Mouse (Mus musculus) brown adipose tissue, adult 24 weeks (tissue): ENCODE data around the gene Krtap6-2. TPM values are rescaled to one million over a fixed set of nuclear protein-coding genes. Genes with fewer than 3 reads are reported as not detected.

Source experiments
- H3K27ac ChIP-seq: fragments of 200-500 bp; replicated peaks from 2 replicates; pipeline ENCODE4 v1.5.1; 2012; ENCODE audit warnings: low read depth, mild to moderate bottlenecking, low read length
- H3K4me1 ChIP-seq: fragments of 200-500 bp; 2 replicates; pipeline ENCODE4 v1.6.1; 2012; ENCODE audit warnings: low read length, mixed read lengths; ENCODE audit not compliant: control insufficient read depth, insufficient read depth, insufficient read length
- H3K4me3 ChIP-seq: fragments of 200-500 bp; 2 replicates; pipeline ENCODE4 v1.5.1; 2012; ENCODE audit warnings: low read depth, mild to moderate bottlenecking, low read length, moderate library complexity; ENCODE audit not compliant: insufficient read depth
- polyA plus RNA-seq: library from polyadenylated mRNA; stranded (reverse); fragments of >200 nt; gene quantifications from 2 replicates; pipeline ENCODE4 v1.2.4, GENCODE M21; 2012; ENCODE audit not compliant: missing spikeins, insufficient read depth, insufficient read length

Gene Krtap6-2
- not detected in 2 replicates for polyA plus RNA-seq

DNA sequence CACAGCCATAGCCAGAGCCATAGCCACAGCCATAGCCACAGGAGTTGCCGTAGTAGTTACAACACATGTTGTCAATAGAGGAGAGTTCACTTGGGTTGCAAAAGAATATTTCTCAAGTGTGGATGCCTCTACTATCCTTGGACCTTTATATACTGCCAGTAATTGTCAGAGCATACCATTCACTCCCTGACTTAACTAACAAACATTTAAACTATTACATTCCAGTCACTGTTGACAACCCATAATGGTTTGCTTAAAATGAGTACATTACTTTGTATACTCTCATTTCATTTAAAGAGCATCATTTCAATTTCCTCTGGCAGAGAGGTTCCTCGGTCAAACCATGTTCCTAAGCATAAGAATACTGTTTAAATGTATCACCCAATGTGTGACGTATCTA is at the start of gene Krtap6-2:
Gene Krtap6-2, minus strand, starts transcription at position 101 of the 400 bp plus-strand sequence.
- no peak within 1 kb of the TSS for H3K4me3 ChIP-seq
- H3K27ac ChIP-seq, result no peak within 1 kb of the TSS
- no peaks in the 10 kb centered on the region for H3K4me1 ChIP-seq

DNA sequence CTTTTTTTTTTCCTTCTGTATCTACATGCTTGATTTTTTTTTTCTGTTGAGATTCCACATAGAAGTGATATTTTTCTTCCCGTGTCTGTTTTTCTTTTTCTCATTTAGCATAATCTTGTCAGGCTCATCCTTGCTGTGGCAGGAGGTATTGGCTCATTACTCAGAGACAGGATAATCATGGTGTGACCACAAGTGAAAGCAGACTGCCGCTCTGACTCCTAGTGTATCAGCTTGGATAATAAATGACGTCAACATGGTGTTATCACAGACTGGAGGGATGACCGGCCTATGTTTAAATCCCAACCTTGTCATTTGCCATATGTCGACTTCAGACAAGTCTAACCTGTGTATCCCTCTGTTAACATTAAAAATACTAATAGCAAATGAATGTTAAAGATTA is 41.3 kb upstream of the Krtap6-2 start:
- Histone ChIP-seq H3K27ac (no peak overlapping the region), H3K4me3 (no peak overlapping the region), H3K4me1 (no peaks in the 10 kb centered on the region)

DNA sequence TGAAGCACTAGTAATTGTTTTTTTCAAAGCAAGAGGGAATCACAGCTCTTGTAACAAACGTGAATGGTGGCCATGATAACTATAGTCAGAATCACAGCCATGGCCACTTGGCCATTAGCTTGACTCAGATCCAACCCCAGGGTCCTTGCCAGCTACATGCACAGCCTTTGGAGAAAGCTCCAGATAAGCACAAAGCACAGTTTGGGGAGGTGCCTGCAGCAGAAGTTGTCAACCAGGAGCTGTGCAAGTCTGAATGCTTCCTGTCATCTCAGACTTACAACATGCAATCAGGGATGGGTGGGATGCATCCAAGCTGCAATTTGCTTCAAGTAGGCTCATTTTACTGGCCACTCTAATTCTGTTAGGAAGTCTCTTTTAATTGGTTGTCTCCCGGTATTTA is 9.7 kb upstream of the Krtap6-2 start:
- H3K27ac ChIP-seq, result no peak overlapping the region
- no peaks in the 10 kb centered on the region for H3K4me1 ChIP-seq
- H3K4me3 ChIP-seq, result no peak overlapping the region

DNA sequence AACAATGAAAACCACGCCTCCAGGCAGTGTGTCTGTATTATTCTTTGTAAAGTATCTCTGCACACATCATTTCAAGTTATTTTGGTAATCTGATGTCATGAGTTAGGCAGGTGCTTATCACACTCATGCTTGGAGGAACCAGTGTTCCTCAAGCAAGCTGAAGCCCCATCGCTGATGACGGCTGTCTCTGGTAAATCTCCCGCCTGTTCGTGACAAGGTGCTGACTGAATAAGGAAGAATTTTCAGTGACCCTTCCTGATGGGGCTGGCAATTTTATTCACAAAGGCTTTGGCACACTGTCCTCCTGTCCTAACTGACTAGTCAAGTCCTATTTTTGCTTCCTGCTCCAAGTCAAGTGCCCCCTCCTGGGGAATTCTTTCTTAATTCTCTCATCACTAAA is 5.4 kb upstream of the Krtap6-2 start:
- no peaks in the 10 kb centered on the region for H3K4me1 ChIP-seq
- no peak overlapping the region for H3K27ac ChIP-seq
- H3K4me3 ChIP-seq, result no peak overlapping the region

DNA sequence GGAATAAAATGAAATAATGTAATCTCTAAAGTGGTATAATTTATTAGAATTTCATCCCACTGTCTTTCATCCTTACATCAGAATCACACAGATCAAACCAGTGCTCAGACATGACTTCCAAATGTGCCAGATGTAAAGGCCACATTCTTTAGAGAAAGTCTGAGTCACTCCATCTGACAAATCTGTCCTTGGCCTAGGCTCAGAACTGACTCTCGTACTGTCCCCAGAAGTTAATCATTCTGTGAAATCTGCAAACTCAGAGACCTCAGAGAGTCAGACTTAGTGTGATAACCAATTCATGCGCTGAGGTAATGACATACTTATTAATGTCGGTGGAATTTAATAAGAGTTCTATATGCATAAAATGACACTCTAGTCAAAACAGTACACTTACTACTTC is 3.6 kb downstream of the Krtap6-2 start:
- Histone ChIP-seq H3K4me3 (no peak overlapping the region), H3K4me1 (no peaks in the 10 kb centered on the region), H3K27ac (no peak overlapping the region)

DNA sequence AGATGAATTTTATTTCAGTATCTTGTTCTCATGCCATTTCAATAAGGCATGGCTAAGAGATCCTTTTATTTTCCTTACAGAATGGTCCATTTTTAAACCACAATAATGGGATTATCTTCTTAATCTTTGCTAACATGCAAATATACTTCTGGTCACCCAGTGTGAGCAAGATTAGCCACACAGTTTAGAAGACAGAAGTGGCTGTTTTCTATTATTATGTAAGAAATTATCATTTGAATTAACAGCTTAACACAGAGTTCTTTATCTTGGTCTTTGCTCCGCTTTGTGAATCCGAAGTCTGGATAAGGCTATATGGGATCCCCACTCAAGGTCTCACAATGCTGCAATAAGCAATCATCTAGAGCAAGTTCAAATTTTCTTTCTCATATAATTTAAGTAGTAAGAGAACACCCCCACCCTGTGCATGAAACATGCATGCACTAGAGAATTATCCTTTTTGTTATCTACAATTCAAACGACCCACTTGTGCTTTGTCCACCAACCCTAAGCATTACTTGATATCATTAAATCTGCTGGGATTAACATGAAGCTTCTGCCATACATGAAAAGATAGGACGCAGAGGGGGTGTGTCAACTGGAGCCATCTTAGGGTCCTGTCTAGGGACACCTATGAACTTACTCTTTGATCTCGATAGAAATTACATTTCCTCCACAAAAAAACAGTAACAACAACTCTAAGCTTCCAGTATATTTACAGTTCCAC is 9.4 kb downstream of the Krtap6-2 start:
- Histone ChIP-seq H3K27ac (no peak overlapping the region), H3K4me3 (no peak overlapping the region), H3K4me1 (no peaks in the 10 kb centered on the region)

DNA sequence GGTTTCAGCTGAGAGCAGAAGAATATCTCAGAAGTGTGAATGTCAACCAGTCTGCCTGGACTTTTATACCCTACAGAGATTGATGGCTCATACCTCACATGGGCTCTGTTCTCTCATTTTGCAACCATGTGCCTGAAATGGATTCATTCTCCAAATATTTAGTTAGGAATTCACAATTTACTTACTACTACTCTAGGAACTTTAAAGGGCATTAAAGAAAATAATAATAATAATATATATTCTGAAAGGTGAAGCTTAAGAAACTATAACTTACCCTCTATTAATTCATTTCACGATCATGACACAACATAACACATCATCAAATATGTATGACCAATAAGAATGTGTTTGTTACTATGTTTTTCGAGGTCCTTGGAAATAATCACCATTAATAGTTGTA is 16.1 kb downstream of the Krtap6-2 start, which contains the start of gene Krtap21-1:
Gene Krtap21-1, minus strand, starts transcription at position 101 of the 400 bp plus-strand sequence.
- Histone ChIP-seq H3K27ac (no peak within 1 kb of the TSS), H3K4me3 (no peak within 1 kb of the TSS), H3K4me1 (no peaks in the 10 kb centered on the region)

DNA sequence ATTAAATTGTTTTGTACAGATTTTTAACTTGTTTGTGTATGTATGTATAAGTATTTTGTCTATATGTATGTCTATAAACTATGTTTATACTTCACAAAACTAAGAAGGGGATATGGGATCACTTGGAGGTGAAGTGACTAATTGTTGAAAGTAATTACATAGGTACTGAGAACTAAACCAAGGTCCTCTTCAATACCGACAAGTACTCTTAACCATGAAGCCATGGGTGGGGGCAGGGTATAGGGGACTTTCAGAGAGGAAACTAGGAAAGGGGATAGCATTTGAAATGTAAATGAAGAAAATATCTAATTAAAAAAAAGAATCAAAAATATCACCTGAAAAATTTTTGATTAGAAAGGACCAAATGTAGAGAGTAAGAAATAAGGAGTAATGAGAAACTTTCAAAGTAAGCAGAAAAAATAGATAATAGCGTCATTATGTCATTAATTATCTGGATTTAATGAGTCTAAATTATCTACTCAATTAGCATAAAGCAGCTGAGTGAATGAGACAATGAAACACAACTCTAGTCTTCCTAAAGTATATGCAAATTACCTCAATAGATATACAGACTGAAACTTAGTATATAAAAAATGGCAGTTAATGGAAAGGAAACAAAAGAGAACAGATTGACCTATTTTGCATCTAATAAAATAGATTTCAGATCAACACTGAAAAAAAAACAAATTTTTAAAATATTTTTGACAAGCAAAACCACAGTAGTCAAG is 47.0 kb downstream of the Krtap6-2 start:
- Histone ChIP-seq H3K4me1 (no peaks in the 10 kb centered on the region), H3K4me3 (no peak overlapping the region), H3K27ac (no peak overlapping the region)

Other genes with a start within 250 kb of the Krtap6-2 start
- gene 1110057P08Rik, start 245.4 kb downstream of the Krtap6-2 start, polyA plus RNA-seq, result not detected in 2 replicates
- gene Krtap20-2, start 214.2 kb downstream of the Krtap6-2 start, polyA plus RNA-seq, result not detected in 2 replicates
- gene Krtap21-1, start 16.2 kb downstream of the Krtap6-2 start, polyA plus RNA-seq, result not detected in 2 replicates
- gene Krtap8-1, start 67.8 kb upstream of the Krtap6-2 start, polyA plus RNA-seq, result not detected in 2 replicates
- not detected in 2 replicates for gene Krtap7-1, start 88.2 kb upstream of the Krtap6-2 start, polyA plus RNA-seq
- not detected in 2 replicates for gene Krtap11-1, start 151.1 kb upstream of the Krtap6-2 start, polyA plus RNA-seq